Mouse (Mus musculus): ENCODE data around the gene Tmem205.

Tmem205 gene

DNA sequence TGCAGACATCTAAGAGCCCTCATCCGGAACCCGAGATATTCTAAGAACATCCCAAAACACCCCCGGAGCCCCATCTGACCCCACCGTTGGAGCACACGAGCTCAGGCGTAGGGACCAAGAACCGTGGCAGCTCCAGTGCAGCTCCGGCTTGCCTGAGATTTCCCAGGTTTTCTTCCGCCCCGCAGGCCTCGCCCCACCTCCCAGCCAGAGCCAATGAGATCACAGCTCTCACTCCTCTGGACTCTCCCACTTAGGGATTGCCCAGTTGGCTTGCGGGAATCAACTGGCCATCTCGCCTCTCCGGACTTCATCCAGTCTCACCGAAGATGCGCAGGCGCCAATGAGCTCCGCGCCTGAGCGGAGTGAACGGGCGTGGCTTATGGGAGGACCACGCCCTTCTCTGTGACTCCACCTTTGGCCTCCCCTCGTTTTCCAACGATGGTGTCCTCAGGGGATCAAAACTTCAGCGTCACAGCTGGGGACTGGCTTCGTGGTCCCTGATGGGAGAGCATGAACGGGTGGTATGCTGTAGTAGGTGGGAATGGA, at the start of gene Tmem205, which contains the start of gene Ccdc159:
TSS of gene Tmem205 (minus strand) at position 349 of the 546 bp plus-strand sequence.
TSS of gene Ccdc159 (plus strand) at position 264 of the 546 bp plus-strand sequence.
- in situ Hi-C loops (cut with MboI, MseI): no loop called here

DNA sequence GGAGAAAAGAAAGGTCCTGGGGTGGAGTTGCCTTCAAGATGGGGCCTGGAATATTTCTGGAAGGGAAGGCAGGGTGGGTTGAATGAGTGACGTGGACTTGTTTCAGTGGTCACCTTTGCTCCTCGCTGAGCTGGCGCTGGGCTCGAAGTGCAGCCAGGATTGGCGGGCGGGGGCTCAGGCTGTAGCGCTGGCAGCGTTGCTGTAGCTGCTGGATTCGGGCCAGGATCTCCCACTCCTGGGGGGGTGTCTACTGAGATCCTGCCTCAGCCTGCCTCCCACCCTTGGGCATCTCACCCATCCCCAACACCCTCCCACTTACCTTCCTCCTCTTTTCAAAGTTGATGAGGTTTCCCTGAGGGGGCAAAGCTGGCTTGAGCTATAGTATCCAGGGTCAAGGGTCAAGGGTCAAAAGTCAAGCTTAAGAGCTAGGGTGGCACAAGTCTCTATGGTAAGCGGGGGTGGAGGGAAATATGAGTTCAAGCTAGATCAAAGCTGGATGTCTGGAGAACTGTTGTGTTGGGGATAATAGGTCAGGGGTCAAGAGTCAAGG, 49.3 kb upstream of the Tmem205 start:
- in situ Hi-C loops (cut with MboI, MseI): loop anchor here (5.0 kb wide), 1 partner anchor 166 kb away; no protein-coding TSS in a partner anchor

DNA sequence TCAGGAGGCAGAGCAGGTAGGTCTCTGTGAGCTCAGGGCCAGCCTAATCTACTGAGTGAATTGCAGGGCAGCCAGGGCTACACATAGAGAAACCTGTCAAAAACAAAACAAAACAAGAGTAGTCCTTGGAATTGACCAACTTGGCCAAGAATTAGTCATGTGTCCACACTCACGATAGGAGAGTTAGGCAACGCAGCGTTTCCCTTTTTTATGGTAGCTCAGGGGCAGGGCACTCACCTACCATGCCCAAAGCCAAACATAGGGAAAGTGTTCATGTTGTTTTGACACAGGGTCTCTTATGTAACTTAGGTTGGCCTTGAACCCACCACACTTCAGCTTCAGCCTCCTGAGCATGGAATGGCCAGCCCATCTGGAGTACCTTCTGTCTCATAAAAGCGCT, 41.9 kb upstream of the Tmem205 start:
- in situ Hi-C loops (cut with MboI, MseI): no loop called here

DNA sequence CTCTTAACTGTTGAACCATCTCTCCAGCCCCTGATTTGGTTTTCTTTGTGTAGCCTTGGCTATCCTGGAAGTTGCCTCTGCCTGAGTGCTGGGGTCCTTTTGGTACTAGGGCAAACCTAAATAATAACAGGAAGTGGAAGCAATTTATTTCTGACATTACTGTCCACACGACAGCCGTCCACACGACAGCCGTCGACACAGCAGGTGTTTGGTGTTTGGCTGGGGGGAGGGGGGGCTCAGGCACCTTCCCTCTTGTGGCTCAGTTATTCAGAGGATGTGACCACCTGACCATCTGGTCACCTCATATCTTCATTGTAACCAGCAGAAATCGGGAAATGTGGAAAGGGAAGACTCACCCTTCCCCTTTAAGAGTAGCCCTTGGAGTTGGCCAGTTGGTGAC, 41.5 kb upstream of the Tmem205 start:
- in situ Hi-C loops (cut with MboI, MseI): no loop called here

DNA sequence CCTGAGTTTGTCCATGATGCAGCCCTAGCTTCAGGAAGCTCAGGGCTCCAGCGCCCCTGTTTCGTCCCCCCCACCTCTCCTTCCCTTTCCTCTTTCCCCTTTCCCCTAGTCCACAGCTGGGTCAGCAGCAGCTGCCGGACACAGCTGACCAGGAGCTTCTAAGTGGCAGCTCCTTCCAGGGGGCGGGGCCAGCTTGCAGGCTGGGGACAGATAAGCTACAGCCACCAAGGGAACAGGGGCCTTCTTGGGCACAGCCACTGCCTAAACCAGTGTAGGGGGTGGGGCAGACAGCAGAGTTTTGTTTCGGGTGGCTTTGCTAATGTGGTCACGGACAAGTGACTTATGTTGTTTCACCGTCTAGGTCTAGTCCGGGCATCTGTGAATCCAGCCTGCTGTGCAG, 36.1 kb upstream of the Tmem205 start, which contains the start of gene Epor:
TSS of gene Epor (minus strand) at position 90 of the 400 bp plus-strand sequence.
- in situ Hi-C loops (cut with MboI, MseI): no loop called here

DNA sequence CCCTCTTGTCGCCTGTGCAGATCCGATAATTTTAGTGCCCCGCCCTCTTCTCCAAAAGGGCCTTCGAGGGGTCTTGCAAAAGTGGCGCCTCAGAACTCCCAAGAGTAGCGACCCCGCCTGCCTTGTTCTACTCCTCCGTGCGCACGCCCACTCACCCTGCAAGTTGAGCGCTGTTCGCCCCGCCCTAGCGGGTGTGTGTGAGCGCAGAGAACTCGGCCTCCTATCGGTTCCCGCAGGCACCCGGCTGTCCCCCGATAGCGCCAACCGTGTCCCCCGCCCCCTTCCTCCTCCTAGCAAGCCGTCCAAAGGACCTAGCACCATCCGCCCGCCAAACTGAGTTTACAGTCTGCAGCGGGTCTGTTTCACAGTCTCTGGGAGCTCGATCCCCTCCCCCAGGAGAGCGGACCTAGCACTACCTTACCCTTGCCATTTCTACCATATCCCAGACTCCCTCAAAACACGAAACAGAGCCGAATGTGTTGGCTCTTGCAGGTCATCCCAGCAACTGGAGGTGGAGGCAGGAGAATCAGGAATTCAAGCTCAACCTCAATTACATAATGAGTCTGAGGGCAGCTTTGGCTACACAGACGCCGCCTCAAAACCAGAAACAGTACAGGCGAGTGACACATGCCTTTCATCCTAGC, 35.2 kb upstream of the Tmem205 start:
- in situ Hi-C loops (cut with MboI, MseI): no loop called here

DNA sequence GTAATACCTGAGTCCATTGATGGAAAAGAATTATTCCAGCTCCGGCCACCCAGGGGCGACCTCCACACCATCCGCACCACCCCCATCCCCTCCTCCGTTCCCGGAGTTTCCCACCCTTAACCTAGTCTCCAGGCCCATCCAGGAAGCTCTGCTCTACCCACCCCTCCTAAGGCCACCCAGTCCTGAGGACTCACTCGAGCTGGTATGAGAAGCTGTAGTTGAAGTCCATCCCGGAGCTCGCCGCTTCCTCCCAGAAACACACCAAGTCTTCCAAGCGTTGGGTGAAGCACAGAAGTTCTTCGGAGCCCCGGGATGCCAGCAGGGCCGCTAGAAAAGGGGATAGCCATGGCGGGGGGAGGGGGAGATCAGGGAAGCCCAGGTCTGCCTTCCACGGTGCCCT, 34.7 kb upstream of the Tmem205 start:
- in situ Hi-C loops (cut with MboI, MseI): no loop called here

DNA sequence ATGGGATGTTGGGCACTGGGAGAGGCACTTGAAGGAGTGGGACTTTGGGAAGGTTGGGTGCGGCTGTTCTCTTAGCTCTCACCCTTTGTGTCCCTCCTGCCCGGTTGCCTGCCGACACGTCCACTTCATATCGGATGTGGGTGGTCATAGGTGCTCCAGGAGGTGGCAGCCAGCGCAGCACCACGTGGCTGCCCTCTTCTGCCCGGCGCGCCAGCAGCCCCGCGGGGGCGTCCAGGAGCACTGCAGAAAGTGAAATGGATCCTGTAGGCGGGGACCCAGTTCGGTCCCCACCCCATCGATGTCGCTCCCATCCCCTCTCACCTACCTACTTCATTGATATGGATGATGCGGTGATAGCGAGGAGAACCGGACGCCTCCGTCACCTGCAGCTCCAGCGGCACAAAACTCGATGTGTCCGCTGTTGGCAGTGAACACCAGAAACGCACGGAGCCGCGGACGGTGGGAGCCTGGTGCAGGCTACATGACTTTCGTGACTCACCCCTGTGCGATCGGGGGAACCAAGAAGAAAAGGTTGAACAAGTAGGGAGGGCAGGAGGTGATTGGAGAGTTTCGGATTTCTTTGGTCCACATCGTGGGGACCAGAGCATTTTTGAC, 34.1 kb upstream of the Tmem205 start:
- in situ Hi-C loops (cut with MboI, MseI): no loop called here

DNA sequence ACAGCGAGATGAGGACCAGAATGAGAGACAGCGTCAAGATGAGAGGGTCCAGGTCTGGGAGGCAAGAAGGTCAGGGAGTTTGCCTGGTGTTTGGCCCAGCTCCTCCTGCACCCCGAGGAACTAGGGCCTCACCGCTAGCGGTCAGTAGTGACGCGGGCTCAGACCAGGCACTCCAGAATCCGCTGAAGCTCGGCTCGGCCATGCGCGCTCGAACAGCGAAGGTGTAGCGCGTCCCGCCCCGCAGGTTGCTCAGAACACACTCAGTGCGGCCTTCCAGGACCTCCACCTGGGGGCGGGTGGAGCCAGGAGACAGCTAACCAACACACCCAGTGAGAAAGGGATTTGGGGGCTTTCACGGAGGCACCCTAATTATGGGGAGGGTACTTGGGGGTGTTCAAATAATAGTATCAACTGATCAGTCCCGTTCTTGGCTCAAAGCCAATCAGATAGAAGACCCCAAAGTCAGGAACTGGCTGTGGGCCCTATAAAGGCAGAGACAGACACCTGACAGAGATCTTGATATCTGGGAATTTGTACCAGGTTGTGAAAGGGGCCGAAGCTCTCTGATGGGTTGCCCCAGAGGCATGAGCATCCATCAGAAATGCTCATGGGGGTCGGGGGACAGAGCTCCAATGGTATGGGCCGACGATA, 33.3 kb upstream of the Tmem205 start:
- in situ Hi-C loops (cut with MboI, MseI): no loop called here

DNA sequence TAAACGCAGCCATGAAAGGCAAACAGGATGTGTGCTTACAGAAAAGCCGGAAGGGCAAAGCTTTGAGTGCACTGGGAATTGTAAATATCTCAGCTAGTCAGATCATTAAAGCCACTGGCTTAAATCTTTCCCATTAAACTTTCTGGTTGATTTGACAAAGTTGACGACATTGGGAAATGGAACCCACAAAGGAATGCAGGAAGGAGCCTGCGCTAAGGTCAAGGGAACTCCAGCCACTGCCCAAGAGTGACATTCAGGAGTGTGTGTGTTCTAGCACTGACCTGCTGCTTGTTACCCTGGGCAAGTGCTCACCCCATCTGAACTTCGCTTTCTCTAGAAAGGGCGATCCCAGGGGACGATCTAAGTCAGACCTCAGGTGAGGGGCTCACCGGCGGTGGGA, 32.8 kb upstream of the Tmem205 start:
- in situ Hi-C loops (cut with MboI, MseI): no loop called here

DNA sequence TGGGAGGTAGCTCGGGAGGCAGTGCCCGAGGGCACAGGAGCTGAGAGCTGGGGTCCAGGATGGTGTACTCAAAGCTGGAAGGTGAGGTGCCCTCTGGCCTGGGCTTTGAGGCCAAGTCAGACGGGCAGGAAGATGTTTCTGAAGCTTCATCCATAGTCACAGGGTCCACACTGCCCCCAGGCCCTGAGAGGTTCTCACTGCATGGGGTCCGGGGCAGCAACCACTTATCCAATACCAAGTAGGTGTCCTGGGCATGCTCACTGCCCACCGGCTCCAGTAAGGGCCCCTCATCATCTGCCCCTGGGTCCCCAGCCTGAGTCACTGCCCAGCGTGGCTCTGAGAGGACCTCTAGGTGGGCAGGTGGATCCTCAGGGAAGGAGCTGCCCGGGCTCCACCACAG, 31.9 kb upstream of the Tmem205 start:
- in situ Hi-C loops (cut with MboI, MseI): no loop called here

DNA sequence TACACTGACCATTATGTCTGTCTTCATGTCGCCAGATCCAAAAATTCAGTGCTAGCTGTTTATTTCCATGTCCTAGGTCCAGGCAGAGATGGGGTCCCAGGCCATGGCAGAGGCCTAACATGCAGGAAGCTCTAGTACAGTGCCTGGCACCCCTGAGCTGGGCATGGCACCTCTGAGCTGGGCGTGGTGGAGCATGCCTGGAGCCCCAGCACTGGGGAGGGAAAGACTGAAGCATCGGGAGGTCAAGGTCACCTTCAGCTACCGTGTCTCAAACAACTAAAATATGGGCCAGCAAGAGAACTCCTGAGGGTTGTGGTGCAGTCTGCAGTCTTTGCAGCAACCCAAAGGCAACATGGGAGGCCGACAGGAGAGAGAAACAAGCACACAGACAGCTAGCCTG, 31.0 kb upstream of the Tmem205 start:
- in situ Hi-C loops (cut with MboI, MseI): no loop called here

DNA sequence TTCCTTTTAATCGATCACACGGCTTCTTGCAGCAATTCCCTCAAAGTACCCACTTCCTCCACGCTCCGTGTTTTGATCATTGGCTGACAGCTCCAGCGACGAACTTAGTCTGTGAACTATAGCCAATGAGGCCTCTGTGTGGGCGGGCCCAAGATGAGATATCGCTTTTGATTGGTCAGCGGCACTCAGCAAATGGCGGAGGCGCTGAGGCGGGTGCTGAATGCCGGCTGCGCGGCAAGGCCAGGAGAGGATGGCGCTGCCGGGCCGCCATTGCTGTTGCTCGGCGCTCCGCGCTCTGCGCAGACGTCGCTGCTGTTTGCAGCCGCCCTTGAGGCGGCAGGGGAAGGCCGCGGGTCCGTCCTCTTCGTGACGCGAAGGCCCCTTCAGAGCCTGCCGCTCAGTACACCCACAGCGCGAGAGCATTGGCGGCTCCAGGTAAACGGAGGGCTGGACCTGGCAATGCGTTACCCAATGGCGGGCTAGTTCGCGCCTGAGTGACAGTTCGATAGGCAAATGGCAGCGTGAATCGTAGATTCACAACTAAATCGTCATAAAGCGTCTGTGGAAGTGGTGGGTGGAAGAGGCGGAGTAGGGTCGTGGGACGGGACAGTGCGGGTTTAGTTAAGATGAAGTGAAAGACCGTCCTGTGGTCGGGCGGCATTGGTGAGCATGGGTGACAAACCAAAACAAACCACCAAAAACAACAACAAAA, 28.4 kb upstream of the Tmem205 start, which contains the start of gene Swsap1:
TSS of gene Swsap1 (plus strand) at position 186 of the 712 bp plus-strand sequence.
- in situ Hi-C loops (cut with MboI, MseI): no loop called here

DNA sequence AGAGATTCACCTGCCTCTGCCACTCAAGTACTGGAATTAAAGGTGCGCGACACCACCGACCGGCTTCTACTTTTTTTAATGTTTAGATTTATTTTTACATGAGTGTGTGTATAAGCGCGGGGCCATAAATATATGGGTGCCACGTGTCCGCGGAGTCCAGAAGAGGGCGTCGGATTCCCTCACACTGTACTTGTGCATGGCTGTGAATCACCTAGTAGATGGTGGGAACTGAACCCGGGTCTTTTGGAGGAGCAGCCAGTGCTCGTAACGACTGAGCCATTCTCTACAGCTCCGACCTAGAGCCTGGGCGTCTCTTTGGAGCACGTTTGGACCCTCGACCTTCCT, 27.8 kb upstream of the Tmem205 start:
- in situ Hi-C loops (cut with MboI, MseI): no loop called here

DNA sequence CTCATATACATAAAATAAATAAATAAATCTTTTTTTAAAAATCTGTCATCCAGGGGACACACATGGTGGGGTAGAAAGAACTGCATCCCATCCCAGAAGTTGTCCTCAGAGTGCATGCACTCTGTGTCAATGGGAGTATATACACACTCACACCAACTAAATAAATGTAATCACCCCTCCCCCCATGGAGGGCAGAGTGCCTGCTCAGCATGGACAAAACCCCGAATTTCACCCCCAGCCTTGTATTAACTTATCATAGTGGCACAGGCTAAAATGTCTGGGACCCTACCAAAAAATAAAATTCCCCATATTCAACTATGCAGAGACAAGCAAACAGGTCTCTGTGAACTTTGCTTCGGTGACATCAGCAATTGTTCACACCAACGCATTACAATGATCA, 27.3 kb upstream of the Tmem205 start:
- in situ Hi-C loops (cut with MboI, MseI): no loop called here

DNA sequence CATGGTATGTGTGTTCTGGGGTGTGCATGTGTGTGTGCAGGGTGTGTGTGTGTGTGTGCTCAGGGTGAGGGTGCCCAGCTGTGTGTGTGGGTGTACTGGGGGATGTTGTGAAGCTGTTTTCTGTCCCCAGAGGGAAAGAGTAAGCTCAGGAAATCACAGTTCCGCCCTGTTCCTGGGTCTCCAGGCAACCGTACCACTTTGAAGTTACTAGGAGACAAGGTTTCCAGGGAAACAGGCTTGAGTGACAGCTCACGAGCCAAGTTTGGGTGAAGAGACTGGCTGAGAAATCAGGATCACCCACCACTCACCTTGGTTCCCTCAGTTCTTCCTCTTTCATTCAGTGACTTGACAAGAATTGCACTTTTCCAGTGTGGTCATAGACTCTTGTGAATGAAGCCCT, 26.2 kb upstream of the Tmem205 start:
- in situ Hi-C loops (cut with MboI, MseI): no loop called here

DNA sequence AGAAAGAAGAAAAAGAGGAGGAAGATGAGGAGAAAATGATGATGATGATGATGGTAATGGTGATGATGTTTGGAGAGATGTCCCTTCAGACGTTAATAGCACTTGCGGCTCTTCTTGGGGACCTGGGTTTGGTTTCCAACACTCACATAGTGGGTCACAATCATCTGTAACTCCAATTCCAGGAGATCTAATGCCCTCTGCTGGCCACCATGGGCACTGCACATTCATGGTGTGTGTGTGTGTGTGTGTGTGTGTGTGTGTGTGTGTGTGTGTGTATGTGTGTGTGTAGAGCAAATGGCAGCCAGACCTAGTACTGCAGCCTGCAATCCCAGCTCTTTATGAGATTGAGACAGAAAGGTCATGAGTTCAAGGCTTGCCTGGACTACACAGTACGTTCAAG, 24.6 kb upstream of the Tmem205 start:
- in situ Hi-C loops (cut with MboI, MseI): no loop called here

DNA sequence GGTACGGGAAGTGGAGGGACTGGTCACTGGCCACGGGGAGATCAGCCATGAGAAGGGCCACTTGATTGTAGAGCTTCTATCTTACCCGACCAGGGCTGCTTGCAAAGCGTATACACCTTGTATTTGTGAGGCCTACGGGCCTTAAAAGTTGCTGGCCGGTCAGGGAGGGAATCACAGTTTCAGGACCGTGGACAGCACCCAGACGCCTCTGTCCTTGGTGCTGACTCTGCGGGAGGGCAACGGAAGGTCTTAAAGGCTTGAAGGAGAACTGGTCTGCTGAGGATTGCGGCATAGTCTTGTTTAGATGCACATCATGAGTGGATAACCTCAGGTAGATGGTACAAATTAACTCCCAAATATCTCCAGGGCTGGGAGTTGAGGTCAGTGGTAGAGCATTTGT, 23.0 kb upstream of the Tmem205 start:
- in situ Hi-C loops (cut with MboI, MseI): no loop called here

DNA sequence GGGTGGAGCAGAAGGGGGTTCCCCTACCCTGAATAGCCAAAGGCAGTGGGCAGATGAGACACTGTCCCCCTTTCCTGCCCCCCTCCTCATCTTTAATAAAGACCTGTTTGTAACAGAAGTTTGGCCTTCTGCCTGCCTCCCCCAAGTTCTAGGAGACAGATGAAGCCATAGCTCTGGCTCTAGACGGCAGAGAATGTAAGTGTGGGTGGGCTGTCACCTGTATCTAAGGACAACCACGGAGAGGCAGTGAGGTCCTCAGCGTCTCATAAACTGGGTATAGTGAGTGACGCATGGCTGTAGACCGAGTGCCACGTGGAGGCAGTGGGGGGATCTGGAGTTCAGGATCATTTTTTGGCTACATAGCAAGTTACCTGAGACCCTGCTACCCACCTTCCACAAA, 21.4 kb upstream of the Tmem205 start:
- in situ Hi-C loops (cut with MboI, MseI): no loop called here

DNA sequence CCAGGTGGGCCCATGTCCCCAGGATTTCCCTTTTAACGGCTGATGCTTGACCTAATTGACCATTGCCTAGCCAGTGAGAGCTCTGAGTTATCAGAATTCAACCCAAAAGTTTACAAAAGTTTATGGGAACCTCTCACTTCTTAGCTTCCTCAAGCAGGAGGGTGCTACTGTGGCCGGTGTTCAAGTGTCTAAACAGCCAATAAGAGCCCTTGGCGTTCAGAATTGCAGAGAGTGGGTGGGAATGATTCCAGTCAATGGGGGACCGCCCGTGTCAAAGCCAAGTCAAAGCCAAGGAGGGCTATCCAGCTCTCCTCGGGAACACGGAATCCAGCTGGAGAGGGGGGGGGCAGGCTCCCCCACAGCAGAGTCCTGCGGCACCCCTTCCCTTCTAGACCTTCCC, 20.8 kb upstream of the Tmem205 start:
- in situ Hi-C loops (cut with MboI, MseI): no loop called here

DNA sequence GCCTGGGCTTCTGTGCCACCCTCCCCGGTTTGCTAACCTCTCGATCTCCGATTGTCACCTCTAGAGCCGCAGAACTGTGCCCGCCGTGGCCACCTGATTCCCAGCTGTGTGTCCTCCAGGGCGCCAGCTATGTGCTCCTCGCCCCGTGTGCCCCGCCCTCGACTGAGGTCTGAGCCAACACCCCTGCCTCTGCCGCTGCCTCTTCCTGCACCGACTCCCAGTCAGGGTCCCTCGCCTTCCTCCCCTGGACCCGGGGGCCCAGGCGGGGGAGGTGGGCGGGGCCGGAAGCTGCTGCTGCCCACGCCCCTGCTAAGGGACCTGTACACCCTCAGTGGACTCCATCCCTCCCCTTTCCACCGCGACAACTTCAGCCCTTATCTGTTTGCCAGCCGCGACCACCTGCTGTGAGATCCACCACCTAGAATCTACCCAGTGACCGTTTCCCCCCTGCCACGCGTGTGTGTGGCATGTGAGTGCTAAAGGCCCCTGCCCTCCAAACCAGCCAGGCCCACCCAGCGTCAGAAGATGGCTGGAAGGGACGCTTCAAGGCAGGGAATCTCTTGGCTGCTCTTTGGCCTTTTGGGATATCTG, 20.3 kb upstream of the Tmem205 start:
- in situ Hi-C loops (cut with MboI, MseI): no loop called here

Measured in T-helper 1 cell (primary cell).